Mouse (Mus musculus): ENCODE results near the gene Spcs1. TPM values are rescaled to one million over a fixed set of nuclear protein-coding genes. Genes with fewer than 3 reads are reported as not detected.

Gene Spcs1
- polyA plus RNA-seq (2017; shearing (Covaris generic)) = 353 TPM

GRCm38 (mm10) chr14:31001307-31002205, at the start of gene Spcs1, which contains the start of gene Glt8d1:
Gene Spcs1 (minus strand): TSS chr14:31001672.
Gene Glt8d1 (plus strand): TSS chr14:31001400.

GRCm38 (mm10) chr14:31018860-31019291, 17.4 kb upstream of the Spcs1 start, which contains the start of the genes Pbrm1 and Gnl3:
Gene Pbrm1 (plus strand): TSS chr14:31019138.
Gene Gnl3 (minus strand): TSS chr14:31019152.

GRCm38 (mm10) chr14:30951154-30951825, 50.2 kb downstream of the Spcs1 start, which contains the start of gene Nek4:
Gene Nek4 (plus strand): TSS chr14:30951377.

Other genes with a start within 250 kb of the Spcs1 start
- gene Tmem110, start 176.1 kb downstream of the Spcs1 start, polyA plus RNA-seq (2017; shearing (Covaris generic)) = 2.6 TPM
- gene Mustn1, start 122.5 kb downstream of the Spcs1 start, polyA plus RNA-seq (2017; shearing (Covaris generic)) = 0.89 TPM
- gene Itih4, start 115.2 kb downstream of the Spcs1 start, polyA plus RNA-seq (2017; shearing (Covaris generic)) = not detected
- not detected for gene Itih3, start 77.9 kb downstream of the Spcs1 start, polyA plus RNA-seq (2017; shearing (Covaris generic))
- gene Itih1, start 58.4 kb downstream of the Spcs1 start, polyA plus RNA-seq (2017; shearing (Covaris generic)) = not detected
- 8.5 TPM for gene Nek4, start 50.3 kb downstream of the Spcs1 start, polyA plus RNA-seq (2017; shearing (Covaris generic))
- 6.7 TPM for gene Glt8d1, start 272 bp downstream of the Spcs1 start, polyA plus RNA-seq (2017; shearing (Covaris generic))
- 34.9 TPM for gene Pbrm1, start 17.5 kb upstream of the Spcs1 start, polyA plus RNA-seq (2017; shearing (Covaris generic))
- gene Gnl3, start 17.5 kb upstream of the Spcs1 start, polyA plus RNA-seq (2017; shearing (Covaris generic)) = 111 TPM
- 111 TPM for gene Smim4, start 127.3 kb upstream of the Spcs1 start, polyA plus RNA-seq (2017; shearing (Covaris generic))
- not detected for gene Nt5dc2, start 129.4 kb upstream of the Spcs1 start, polyA plus RNA-seq (2017; shearing (Covaris generic))
- gene Stab1, start 167.0 kb upstream of the Spcs1 start, polyA plus RNA-seq (2017; shearing (Covaris generic)) = 4.1 TPM
- gene Tnnc1, start 206.6 kb upstream of the Spcs1 start, polyA plus RNA-seq (2017; shearing (Covaris generic)) = not detected
- 170 TPM for gene Nisch, start 215.3 kb upstream of the Spcs1 start, polyA plus RNA-seq (2017; shearing (Covaris generic))
- gene Sema3g, start 216.2 kb upstream of the Spcs1 start, polyA plus RNA-seq (2017; shearing (Covaris generic)) = not detected
- gene Phf7, start 249.6 kb upstream of the Spcs1 start, polyA plus RNA-seq (2017; shearing (Covaris generic)) = 10.5 TPM
- 95.8 TPM for gene Bap1, start 249.8 kb upstream of the Spcs1 start, polyA plus RNA-seq (2017; shearing (Covaris generic))

All from CD4-positive, CD25-positive, alpha-beta regulatory T cell, adult 9 weeks (primary cell).